Comparison of ENCODE assay signal across 7 mouse cellular contexts in genomic region chrX:102187023-102187699, GRCm38 (mm10). TPM values are rescaled to one million over a fixed set of nuclear protein-coding genes. Genes with fewer than 3 reads are reported as not detected.
A peak's percentile ranks its signal among the peaks of the same experiment; 100 is the strongest.
DNase-seq lines count a peak whose midpoint lies in the region; ATAC-seq lines count a peak whose summit lies in the region.

No protein-coding gene starts in this region.

- H3K9me3 ChIP-seq in forebrain, embryonic 16.5 days (ENCODE audit: control insufficient read depth, low read length): no peaks in the 10 kb centered on the region
- H3K9me3 ChIP-seq in liver, embryonic 16.5 days (replicated peaks; ENCODE audit: control insufficient read depth, low read length): no peaks in the 10 kb centered on the region

- H3K27me3 ChIP-seq in forebrain, embryonic 16.5 days (replicated peaks; ENCODE audit: control insufficient read depth, insufficient read depth, low read length): no peaks in the 10 kb centered on the region
- no peaks in the 10 kb centered on the region for H3K27me3 ChIP-seq in liver, embryonic 16.5 days (ENCODE audit: control insufficient read depth, insufficient read depth, low read depth, low read length)

- DNase-seq in 416B (ENCODE audit: low read depth): peak; percentile 41
- peak; percentile 47 for DNase-seq in CD4-positive helper T cell, adult 2 months (ENCODE audit: low read depth, low spot score)
- DNase-seq in cerebellum, adult 11 months: no peak
- DNase-seq in urinary bladder, postnatal 14 days (ENCODE audit: low spot score): no peak
- DNase-seq in cerebellum, adult 8-10 months: no peak

- 40% methylated on average over 11 of the region's 11 CpGs for WGBS in forebrain, embryonic 16.5 days
- WGBS in liver, embryonic 16.5 days (ENCODE audit: insufficient replicate concordance): 28% methylated on average over 11 of the region's 11 CpGs

- H3K4me1 ChIP-seq in forebrain, embryonic 16.5 days (replicated peaks; ENCODE audit: control insufficient read depth, insufficient read depth, low read length): peaks cover 17% of the 10 kb centered on the region
- H3K4me1 ChIP-seq in liver, embryonic 16.5 days (ENCODE audit: control insufficient read depth, low read depth, low read length): no peaks in the 10 kb centered on the region; the same call in 1 of the 2 replicates

- no peak for ATAC-seq in forebrain, embryonic 16.5 days
- ATAC-seq in liver, embryonic 16.5 days (ENCODE audit: low read depth): no peak

- peak overlapping the region; percentile 74 for H3K4me2 ChIP-seq in forebrain, embryonic 16.5 days (ENCODE audit: low read length)
- H3K4me2 ChIP-seq in liver, embryonic 16.5 days (ENCODE audit: low read depth, low read length): peak overlapping the region; percentile 65

- peak overlapping the region; percentile 60 for H3K4me3 ChIP-seq in forebrain, embryonic 16.5 days (replicated peaks; ENCODE audit: low read length)
- peak overlapping the region; percentile 65 for H3K4me3 ChIP-seq in liver, embryonic 16.5 days (ENCODE audit: low read depth, low read length)

- no peaks in the 10 kb centered on the region for H3K36me3 ChIP-seq in forebrain, embryonic 16.5 days (ENCODE audit: control insufficient read depth, insufficient read depth)
- H3K36me3 ChIP-seq in liver, embryonic 16.5 days (ENCODE audit: control insufficient read depth, insufficient read depth): peaks cover 3% of the 10 kb centered on the region

- H3K27ac ChIP-seq in forebrain, embryonic 16.5 days (ENCODE audit: low read length): no peak overlapping the region
- 0 out of 2 replicates have a peak overlapping the region, but pooled peaks have one; percentile 14 for H3K27ac ChIP-seq in liver, embryonic 16.5 days (ENCODE audit: low read length)

- no peak overlapping the region for H3K9ac ChIP-seq in forebrain, embryonic 16.5 days (replicated peaks; ENCODE audit: low read depth, low read length)
- H3K9ac ChIP-seq in liver, embryonic 16.5 days (ENCODE audit: low read depth, low read length): peak overlapping the region; percentile 3

RNA-seq across cellular contexts. Expression of gene Rps4x, which starts 2.0 kb away (rescaled TPM):
- polyA plus RNA-seq in forebrain, embryonic 16.5 days (2015; fragmentation: Nextera tagmentation; extraction: Ambion mirVana): 436 and 450 TPM in 2 replicates
- 369 and 386 TPM in 2 replicates for polyA plus RNA-seq in liver, embryonic 16.5 days (2015; fragmentation: Nextera tagmentation; extraction: Ambion mirVana)

RNA-seq across cellular contexts. Expression of gene Ercc6l, which starts 30.3 kb away (rescaled TPM):
- polyA plus RNA-seq in forebrain, embryonic 16.5 days (2015; fragmentation: Nextera tagmentation; extraction: Ambion mirVana): 3.8 and 5.2 TPM in 2 replicates
- 9.3 and 9.4 TPM in 2 replicates for polyA plus RNA-seq in liver, embryonic 16.5 days (2015; fragmentation: Nextera tagmentation; extraction: Ambion mirVana)

Comparison
In these comparisons a context has a peak if more than half of its experiments do, and no peak if none do; other contexts are left out.
1. DNase-seq: peak in 416B (single experiment) and CD4-positive helper T cell, adult 2 months (single experiment); none in cerebellum, adult 11 months (single experiment), urinary bladder, postnatal 14 days (single experiment) and cerebellum, adult 8-10 months (single experiment).